8 mouse cellular contexts compared by ENCODE assay signal in genomic region chr14:54253741-54254291, GRCm38 (mm10). TPM values are rescaled to one million over a fixed set of nuclear protein-coding genes. Genes with fewer than 3 reads are reported as not detected.
A peak's percentile ranks its signal among the peaks of the same experiment; 100 is the strongest.
DNase-seq lines count a peak whose midpoint lies in the region; ATAC-seq and TF ChIP-seq lines count a peak whose summit lies in the region.

Gene Dad1 (minus strand): TSS chr14:54254104.
Gene Abhd4 (plus strand): TSS chr14:54254188.

- H3K9ac ChIP-seq in kidney, embryonic 14.5 days (ENCODE audit: low read depth, low read length): peak within 1 kb of the TSS; percentile 71
- H3K9ac ChIP-seq in limb, embryonic 15.5 days: peak within 1 kb of the TSS; percentile 69

- H3K4me2 ChIP-seq in kidney, embryonic 14.5 days (replicated peaks; ENCODE audit: low read depth, low read length): peak within 1 kb of the TSS; percentile 51
- peak within 1 kb of the TSS; percentile 68 for H3K4me2 ChIP-seq in limb, embryonic 15.5 days

- WGBS in kidney, embryonic 14.5 days: 0% methylated on average over 39 of the region's 39 CpGs
- under 1% methylated on average over 39 of the region's 39 CpGs for WGBS in limb, embryonic 15.5 days

- H3K27me3 ChIP-seq in kidney, embryonic 14.5 days (ENCODE audit: control insufficient read depth, insufficient read depth, low read length): no peaks in the 10 kb centered on the region
- no peaks in the 10 kb centered on the region for H3K27me3 ChIP-seq in limb, embryonic 15.5 days

- ATAC-seq in kidney, embryonic 14.5 days (ENCODE audit: low FRiP score, low TSS enrichment): peak; percentile 99
- ATAC-seq in limb, embryonic 15.5 days (ENCODE audit: insufficient number of reproducible peaks, low FRiP score, low TSS enrichment, low read depth): peak; percentile 100

- peaks cover 4% of the 10 kb centered on the region; the same call in 1 of the 2 replicates for H3K36me3 ChIP-seq in kidney, embryonic 14.5 days (ENCODE audit: control insufficient read depth, insufficient read depth, low read length)
- no peaks in the 10 kb centered on the region; the same call in 1 of the 2 replicates for H3K36me3 ChIP-seq in limb, embryonic 15.5 days

- no peak for TF ChIP-seq CTCF in bone marrow macrophage, adult 2 months (IDR thresholded peaks at IDR 0.05; ENCODE audit: low read depth, low read length)
- TF ChIP-seq CTCF in embryonic fibroblast, embryonic 13.5 days (IDR thresholded peaks at IDR 0.05; ENCODE audit: borderline replicate concordance, insufficient read depth, low read length): no peak

- H3K4me3 ChIP-seq in bone marrow macrophage, adult 2 months (ENCODE audit: insufficient read depth, low read length): peak within 1 kb of the TSS; percentile 68
- H3K4me3 ChIP-seq in embryonic fibroblast, embryonic 13.5 days (ENCODE audit: insufficient read depth, low read length): peak within 1 kb of the TSS; percentile 68
- peak within 1 kb of the TSS; percentile 82 for H3K4me3 ChIP-seq in kidney, embryonic 14.5 days (ENCODE audit: low read length)
- H3K4me3 ChIP-seq in limb, embryonic 15.5 days: peak within 1 kb of the TSS; percentile 79

- no peaks in the 10 kb centered on the region for H3K9me3 ChIP-seq in kidney, embryonic 14.5 days (ENCODE audit: control insufficient read depth, low read length)
- no peaks in the 10 kb centered on the region for H3K9me3 ChIP-seq in limb, embryonic 15.5 days

- TF ChIP-seq POLR2A in bone marrow macrophage, adult 2 months (IDR thresholded peaks at IDR 0.05; ENCODE audit: borderline replicate concordance, low read depth, low read length): no peak; the same call in 1 of the 2 replicates
- peak; percentile 99 for TF ChIP-seq POLR2A in embryonic fibroblast, embryonic 13.5 days (IDR thresholded peaks at IDR 0.05; ENCODE audit: low read depth, low read length)

- peak; percentile 96 for DNase-seq in A20 (ENCODE audit: low read depth, low spot score)
- peak; percentile 98 for DNase-seq in heart, adult 9 months (ENCODE audit: low spot score in 2 of 2)
- peak; percentile 92 to 97 for DNase-seq in monocyte, adult 2 months (ENCODE audit: low read depth in 1 of 2, low spot score in 2 of 2)
- DNase-seq in spleen, postnatal 36 days (ENCODE audit: low spot score in 2 of 2): peak; percentile 98

- H3K4me1 ChIP-seq in bone marrow macrophage, adult 2 months (ENCODE audit: control insufficient read depth, insufficient read depth, low read length): peaks cover 33% of the 10 kb centered on the region
- no peaks in the 10 kb centered on the region for H3K4me1 ChIP-seq in embryonic fibroblast, embryonic 13.5 days (ENCODE audit: control insufficient read depth, insufficient read depth, low read length)
- peaks cover 42% of the 10 kb centered on the region for H3K4me1 ChIP-seq in kidney, embryonic 14.5 days (ENCODE audit: control insufficient read depth, insufficient read depth, low read length)
- peaks cover 39% of the 10 kb centered on the region for H3K4me1 ChIP-seq in limb, embryonic 15.5 days

- H3K27ac ChIP-seq in bone marrow macrophage, adult 2 months (ENCODE audit: insufficient read depth, low read depth, low read length): peak within 1 kb of the TSS; percentile 76
- peak within 1 kb of the TSS; percentile 35 for H3K27ac ChIP-seq in embryonic fibroblast, embryonic 13.5 days (ENCODE audit: insufficient read depth, low read length)
- peak within 1 kb of the TSS; percentile 75 for H3K27ac ChIP-seq in kidney, embryonic 14.5 days (ENCODE audit: low read depth, low read length)
- H3K27ac ChIP-seq in limb, embryonic 15.5 days: peak within 1 kb of the TSS; percentile 85

RNA-seq across cellular contexts. Expression of gene Dad1, which starts in this region (rescaled TPM):
- polyA plus RNA-seq in bone marrow macrophage, adult 2 months (2012; ENCODE audit: insufficient read depth, insufficient read length, missing spikeins): 121 and 130 TPM in 2 replicates
- 162 and 179 TPM in 2 replicates for polyA plus RNA-seq in embryonic fibroblast, embryonic 13.5 days (2011; ENCODE audit: insufficient read length, low read depth, missing spikeins)
- polyA plus RNA-seq in kidney, embryonic 14.5 days (2014; fragmentation: Nextera tagmentation; extraction: Ambion mirVana): 431 and 487 TPM in 2 replicates
- polyA plus RNA-seq in limb, embryonic 15.5 days (2015; fragmentation: Nextera tagmentation; extraction: Ambion mirVana): 384 and 403 TPM in 2 replicates

RNA-seq across cellular contexts. Expression of gene Abhd4, which starts in this region (rescaled TPM):
- 75.4 and 82.0 TPM in 2 replicates for polyA plus RNA-seq in bone marrow macrophage, adult 2 months (2012; ENCODE audit: insufficient read depth, insufficient read length, missing spikeins)
- 74.6 and 86.4 TPM in 2 replicates for polyA plus RNA-seq in embryonic fibroblast, embryonic 13.5 days (2011; ENCODE audit: insufficient read length, low read depth, missing spikeins)
- polyA plus RNA-seq in kidney, embryonic 14.5 days (2014; fragmentation: Nextera tagmentation; extraction: Ambion mirVana): 50.3 and 62.5 TPM in 2 replicates
- 56.4 and 56.7 TPM in 2 replicates for polyA plus RNA-seq in limb, embryonic 15.5 days (2015; fragmentation: Nextera tagmentation; extraction: Ambion mirVana)

Comparison
In these comparisons a context has a peak if more than half of its experiments do, and no peak if none do; other contexts are left out.
1. Peak in every context shown above with its lines: DNase-seq, ATAC-seq, H3K4me3 ChIP-seq and H3K27ac ChIP-seq.
2. H3K27ac ChIP-seq: peak in every context shown above with its lines; median percentile 85 in limb, embryonic 15.5 days; 76 in bone marrow macrophage, adult 2 months; 75 in kidney, embryonic 14.5 days; 35 in embryonic fibroblast, embryonic 13.5 days.